Mouse (Mus musculus) heart, postnatal 14 days (tissue): ENCODE results near the gene Urb2. TPM values are rescaled to one million over a fixed set of nuclear protein-coding genes. Genes with fewer than 3 reads are reported as not detected.
"Not testable (repeated sequence)": the region's sequence is repeated elsewhere in the genome, so short reads cannot be mapped to it uniquely, and the experiment has no call there.

Experiments used
- DNase-seq, 2 experiments: peaks; one replicate each; pipeline ENCODE4 v3.0.0; 2021 to 2022
- intact Hi-C: fragments of 180-260 bp; cut with DNase I; formaldehyde crosslinking; loops from one replicate; pipeline ENCODE4 v1.15.1; 2025
- total RNA-seq, 2 experiments: library from RNA; stranded (reverse); gene quantifications; 2 replicates each; pipeline ENCODE4 v1.2.3; 2021

Gene Urb2
- total RNA-seq, 2 experiments from 2014 or later: 6.7 to 6.9 TPM

- DNase-seq: no peak
- intact Hi-C loops: no loop called here
These were observed 9.2 kb upstream of the Urb2 start for GRCm38 (mm10) chr8:124011989-124012586.

GRCm38 (mm10) chr8:124014299-124014698 lies 7.0 kb upstream of the Urb2 start:
- intact Hi-C loops, DNase-seq: not testable (repeated sequence)

- intact Hi-C loops: no loop called here
- DNase-seq: no peak
These were observed 6.6 kb upstream of the Urb2 start for GRCm38 (mm10) chr8:124014751-124015150.

- no peak for DNase-seq
These were observed 1.5 kb upstream of the Urb2 start for GRCm38 (mm10) chr8:124019782-124020181.

GRCm38 (mm10) chr8:124020439-124021236 lies 670 bp upstream of the Urb2 start:
- peak in 1 of 2 experiments; percentile 69 for DNase-seq
- intact Hi-C loops: no loop called here

More at GRCm38 (mm10) chr8:124019782-124020181, 1.5 kb upstream of the Urb2 start:
- intact Hi-C loops: no loop called here

GRCm38 (mm10) chr8:124026265-124026664 lies 5.0 kb downstream of the Urb2 start:
- DNase-seq, intact Hi-C loops: not testable (repeated sequence)

GRCm38 (mm10) chr8:124027831-124028230 lies 6.5 kb downstream of the Urb2 start:
- DNase-seq: no peak

GRCm38 (mm10) chr8:124033400-124033799 lies 12.1 kb downstream of the Urb2 start:
- DNase-seq: no peak
- intact Hi-C loops: no loop called here

More at GRCm38 (mm10) chr8:124027831-124028230, 6.5 kb downstream of the Urb2 start:
- intact Hi-C loops: no loop called here

GRCm38 (mm10) chr8:124038121-124038520 lies 16.8 kb downstream of the Urb2 start:
- no peak for DNase-seq
- intact Hi-C loops: no loop called here

GRCm38 (mm10) chr8:124039351-124039750 lies 18.0 kb downstream of the Urb2 start:
- DNase-seq: no peak
- intact Hi-C loops: no loop called here

- DNase-seq: no peak
- intact Hi-C loops: no loop called here
These were observed 20.9 kb downstream of the Urb2 start for GRCm38 (mm10) chr8:124042201-124042600.

- intact Hi-C loops: no loop called here
- no peak for DNase-seq
These were observed 23.1 kb downstream of the Urb2 start for GRCm38 (mm10) chr8:124044421-124044820.

GRCm38 (mm10) chr8:124044931-124045330 lies 23.6 kb downstream of the Urb2 start:
- DNase-seq: no peak
- intact Hi-C loops: no loop called here

- intact Hi-C loops: no loop called here
- no peak for DNase-seq
These were observed 24.5 kb downstream of the Urb2 start for GRCm38 (mm10) chr8:124045856-124046255.

GRCm38 (mm10) chr8:124052110-124052509 lies 30.8 kb downstream of the Urb2 start:
- peak; percentile 78 to 85 for DNase-seq
- intact Hi-C loops: loop anchor here (1.0 to 5.0 kb wide), 3 partner anchors 179 to 297 kb away; partner anchors contain the start of gene Galnt2

- intact Hi-C loops: loop anchor here (1.0 to 5.0 kb wide), 3 partner anchors 178 to 297 kb away; partner anchors contain the start of gene Galnt2
These were observed 31.3 kb downstream of the Urb2 start for GRCm38 (mm10) chr8:124052568-124052967.

GRCm38 (mm10) chr8:124056832-124057655 lies 35.7 kb downstream of the Urb2 start:
- no peak for DNase-seq
- intact Hi-C loops: no loop called here

More at GRCm38 (mm10) chr8:124052568-124052967, 31.3 kb downstream of the Urb2 start:
- DNase-seq: no peak

- intact Hi-C loops: no loop called here
- DNase-seq: peak; percentile 46 to 51
These were observed 45.2 kb downstream of the Urb2 start for GRCm38 (mm10) chr8:124066325-124067058.

GRCm38 (mm10) chr8:124067059-124067750 lies 45.9 kb downstream of the Urb2 start:
- intact Hi-C loops: no loop called here

More at GRCm38 (mm10) chr8:124067059-124067750, 45.9 kb downstream of the Urb2 start:
- no peak for DNase-seq
